In the genomic region with DNA sequence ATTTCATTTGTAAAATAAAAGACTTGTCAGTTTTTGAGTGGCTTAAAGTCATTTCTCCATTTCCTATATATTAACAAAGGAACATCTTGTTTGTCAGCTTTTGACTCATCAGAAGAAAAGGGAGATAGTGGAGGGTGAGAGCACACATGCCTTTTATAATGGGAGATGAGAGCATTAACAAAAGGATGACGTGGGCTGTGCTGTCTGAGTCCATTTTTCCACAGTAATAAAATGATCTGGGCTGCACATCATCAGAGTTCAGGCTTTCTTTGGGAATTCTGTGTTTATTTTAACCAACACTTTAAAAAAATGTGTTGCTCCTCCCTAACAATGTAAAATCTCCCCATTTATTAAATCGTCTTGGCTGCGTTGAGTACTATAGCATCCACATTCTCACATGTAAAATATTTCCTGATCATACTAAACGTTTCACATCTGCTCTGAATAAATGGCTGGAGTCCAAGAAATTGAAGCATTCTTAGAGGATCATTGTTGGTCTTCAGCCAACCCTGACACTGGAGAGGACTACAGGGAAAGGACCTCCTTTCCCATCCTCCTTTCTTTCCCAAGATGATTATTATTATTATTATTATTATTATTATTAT, we compare ENCODE assay signal across 15 mouse cellular contexts.
DNase-seq lines count a peak whose midpoint lies in the region; ATAC-seq and TF ChIP-seq lines count a peak whose summit lies in the region.
"Had no signal": no experiment of that assay in that cellular context is flagged by ENCODE, and none has a peak within 500 bp of the region (broad histone marks: within the 10 kb centered on the region; RNA-seq: fewer than 3 reads in every experiment).

No protein-coding gene starts in this region.

- no peaks in the 10 kb centered on the region for H3K36me3 ChIP-seq in kidney, postnatal 0 days (ENCODE audit: insufficient read depth, low read length)
- H3K36me3 ChIP-seq in embryonic facial prominence, embryonic 15.5 days = no peaks in the 10 kb centered on the region
- H3K36me3 ChIP-seq: G1E; hindbrain, embryonic 13.5 days; limb, embryonic 12.5 days; neural tube, embryonic 15.5 days had no signal

- H3K4me3 ChIP-seq in kidney, postnatal 0 days (replicated peaks; ENCODE audit: low read depth, low read length) = no peak overlapping the region
- no peak overlapping the region for H3K4me3 ChIP-seq in embryonic facial prominence, embryonic 15.5 days (replicated peaks)
- H3K4me3 ChIP-seq: hindbrain, embryonic 13.5 days; limb, embryonic 12.5 days; neural tube, embryonic 15.5 days had no signal

- TF ChIP-seq CTCF in kidney, postnatal 0 days (IDR thresholded peaks at IDR 0.05; ENCODE audit: low read depth) = no peak

- peak; percentile 40 for DNase-seq in gastrocnemius, adult 18-20 months (ENCODE audit: low spot score)
- no peak for DNase-seq in gastrocnemius, postnatal 25 days
- DNase-seq in kidney, postnatal 0 days (ENCODE audit: low spot score) = peak; percentile 15
- DNase-seq in kidney, postnatal 4 days = no peak
- peak; percentile 60 for DNase-seq in 3T3-L1 (ENCODE audit: low read depth, low spot score)
- DNase-seq in thymus, postnatal 0 days (ENCODE audit: low spot score) = no peak
- DNase-seq: cerebellum, adult 11 months; kidney, adult 2 months; spleen, adult 18-20 months had no signal

- no peaks in the 10 kb centered on the region for H3K9me3 ChIP-seq in kidney, postnatal 0 days (replicated peaks; ENCODE audit: low read length)
- no peaks in the 10 kb centered on the region for H3K9me3 ChIP-seq in embryonic facial prominence, embryonic 15.5 days (replicated peaks)
- H3K9me3 ChIP-seq: hindbrain, embryonic 13.5 days; limb, embryonic 12.5 days; neural tube, embryonic 15.5 days had no signal

- H3K9ac ChIP-seq in kidney, postnatal 0 days (ENCODE audit: low read depth, low read length) = no peak overlapping the region
- H3K9ac ChIP-seq in embryonic facial prominence, embryonic 15.5 days = no peak overlapping the region
- H3K9ac ChIP-seq: hindbrain, embryonic 13.5 days; limb, embryonic 12.5 days; neural tube, embryonic 15.5 days had no signal

- ATAC-seq in kidney, postnatal 0 days (replicated peaks; ENCODE audit: low FRiP score, low read depth) = no peak
- 0 out of 2 replicates have a peak, but pooled peaks have one; percentile 19 for ATAC-seq in embryonic facial prominence, embryonic 15.5 days (ENCODE audit: insufficient number of reproducible peaks, low FRiP score, low TSS enrichment, low read depth)

- 46% methylated on average over 4 of the region's 4 CpGs for WGBS in kidney, postnatal 0 days
- 17% methylated on average over 4 of the region's 4 CpGs for WGBS in embryonic facial prominence, embryonic 15.5 days

- H3K27me3 ChIP-seq in kidney, postnatal 0 days (ENCODE audit: insufficient read depth, low read length) = no peaks in the 10 kb centered on the region
- no peaks in the 10 kb centered on the region for H3K27me3 ChIP-seq in embryonic facial prominence, embryonic 15.5 days
- H3K27me3 ChIP-seq: hindbrain, embryonic 13.5 days; limb, embryonic 12.5 days; neural tube, embryonic 15.5 days had no signal

- H3K27ac ChIP-seq in kidney, postnatal 0 days = no peak overlapping the region
- H3K27ac ChIP-seq in embryonic facial prominence, embryonic 15.5 days (replicated peaks) = no peak overlapping the region
- H3K27ac ChIP-seq: hindbrain, embryonic 13.5 days; limb, embryonic 12.5 days; neural tube, embryonic 15.5 days had no signal

- H3K4me2 ChIP-seq in kidney, postnatal 0 days (ENCODE audit: low read length) = no peak overlapping the region
- H3K4me2 ChIP-seq in embryonic facial prominence, embryonic 15.5 days (replicated peaks) = no peak overlapping the region
- H3K4me2 ChIP-seq: heart, embryonic 11.5 days; hindbrain, embryonic 13.5 days; limb, embryonic 12.5 days; neural tube, embryonic 15.5 days had no signal

- H3K4me1 ChIP-seq in kidney, postnatal 0 days (replicated peaks; ENCODE audit: insufficient read depth, low read length) = no peaks in the 10 kb centered on the region
- H3K4me1 ChIP-seq in embryonic facial prominence, embryonic 15.5 days = peaks cover 4% of the 10 kb centered on the region; the same call in 1 of the 2 replicates
- H3K4me1 ChIP-seq: hindbrain, embryonic 13.5 days; limb, embryonic 12.5 days; neural tube, embryonic 15.5 days had no signal

Comparison
In these comparisons a context has a peak if more than half of its experiments do, and no peak if none do; other contexts are left out.
1. DNase-seq: peak in gastrocnemius, adult 18-20 months (single experiment), kidney, postnatal 0 days (single experiment) and 3T3-L1 (single experiment); none in gastrocnemius, postnatal 25 days (single experiment), kidney, postnatal 4 days (0 of 2) and thymus, postnatal 0 days (single experiment).